Mouse (Mus musculus) megakaryocyte-erythroid progenitor cell, adult 5 weeks (primary cell): Measurements from ENCODE around the gene Lifr. TPM values are rescaled to one million over a fixed set of nuclear protein-coding genes. Genes with fewer than 3 reads are reported as not detected.

Experiments
- polyA plus RNA-seq: library from polyadenylated mRNA; stranded (reverse); fragments of >175 nt; gene quantifications from 2 replicates; pipeline ENCODE4 v1.2.3, GENCODE M21; 2012

Gene Lifr
- 0.11 and 1.3 TPM in 2 replicates for polyA plus RNA-seq

DNA sequence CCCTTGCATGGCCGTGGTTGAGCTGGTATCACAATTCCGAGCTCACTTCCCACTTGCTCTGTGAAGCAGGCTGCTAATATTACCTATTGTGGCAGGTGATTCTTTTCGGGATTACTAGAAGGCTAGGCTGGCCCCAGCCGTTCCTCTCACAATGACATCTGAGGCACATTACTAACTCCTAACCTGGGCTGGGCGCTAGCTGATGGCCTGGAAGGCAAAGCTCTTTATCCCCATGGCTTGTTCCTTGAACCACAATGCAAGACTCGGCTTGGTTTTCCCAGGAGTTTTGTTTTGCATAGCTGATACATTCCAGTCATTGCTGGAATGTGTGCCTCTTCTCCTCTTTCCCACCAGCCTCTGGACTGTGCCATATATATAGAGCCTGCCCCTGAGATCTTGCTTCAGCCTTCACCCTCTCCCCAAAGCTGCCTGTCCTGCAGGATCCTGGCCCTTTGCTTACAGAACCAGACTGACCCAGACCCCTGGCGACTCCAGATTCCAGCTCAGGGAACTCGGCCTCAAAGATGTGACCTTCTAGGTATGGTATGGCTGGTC lies at the start of gene Lifr:
Gene Lifr, plus strand, starts transcription at position 404 of the 555 bp plus-strand sequence.

Other genes with a start within 250 kb of the Lifr start
- gene Osmr, start 215.6 kb upstream of the Lifr start, polyA plus RNA-seq: 0.01 TPM in 1 of 2 replicates, not detected in the other